Mouse (Mus musculus): ENCODE measurements at regions not wholly inside any gene's neighbourhood (a gene's known extent, or its start where the extent isn't known, plus 50 kb on each side); places are given as distances from the start of the nearest gene placed in this dataset.
"Not testable (repeated sequence)": the region's sequence is repeated elsewhere in the genome, so short reads cannot be mapped to it uniquely, and the experiment has no call there.

GRCm38 (mm10) chr12:64788761-64789160, 128.9 kb upstream of the Gm527 start:
- DNase-seq (ENCODE audit: low spot score in 2 of 2), result no peak

GRCm38 (mm10) chr12:64808492-64808891, 109.2 kb upstream of the Gm527 start:
- DNase-seq (ENCODE audit: low spot score in 2 of 2), result not testable (repeated sequence)

DNA sequence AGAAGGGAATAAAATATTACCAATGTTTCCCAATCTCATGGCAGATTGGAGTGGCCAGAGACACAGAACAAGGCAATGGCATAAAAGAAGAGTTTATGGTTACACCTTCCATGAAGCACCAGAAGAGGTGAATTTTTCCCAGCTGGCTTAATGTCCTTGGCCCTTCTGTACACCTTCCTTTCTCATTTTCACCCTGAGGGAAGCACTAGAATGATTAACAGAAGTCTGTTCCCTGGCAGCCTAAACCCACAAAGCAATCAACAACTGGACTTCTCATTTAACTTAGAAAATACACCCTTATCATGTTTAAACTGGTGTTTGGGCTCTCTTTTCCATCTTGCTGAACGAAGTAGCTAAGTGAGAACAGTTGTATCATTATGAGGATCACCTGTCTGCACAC, 107.6 kb upstream of the Gm527 start:
- DNase-seq (ENCODE audit: low spot score in 2 of 2), result no peak

DNA sequence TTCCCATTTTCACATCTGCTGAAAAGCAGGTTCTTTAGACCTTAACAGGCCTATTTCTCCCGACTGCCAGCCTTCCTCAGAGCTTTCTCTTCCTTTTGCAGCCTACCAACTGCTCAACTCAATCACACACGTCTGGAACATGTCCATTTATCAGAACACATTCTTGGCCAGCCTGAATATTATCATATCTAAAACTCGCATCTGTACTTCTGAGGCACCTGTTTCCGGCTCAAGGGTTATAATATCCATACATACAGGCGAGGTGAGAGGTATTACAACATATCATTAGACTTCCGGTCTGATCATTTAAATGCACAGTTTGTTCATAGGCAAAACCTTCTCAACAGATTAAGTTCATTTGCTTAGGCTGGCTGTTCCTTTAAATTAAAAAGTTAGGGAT, 101.8 kb upstream of the Gm527 start:
- DNase-seq (ENCODE audit: low spot score in 2 of 2), result no peak

- peak in 1 of 2 experiments; percentile 17 for DNase-seq (ENCODE audit: low spot score in 2 of 2)
These were observed 100.5 kb upstream of the Gm527 start for GRCm38 (mm10) chr12:64817056-64817810.

GRCm38 (mm10) chr12:64820722-64821121, 97.0 kb upstream of the Gm527 start:
- DNase-seq (ENCODE audit: low spot score in 2 of 2), result no peak

GRCm38 (mm10) chr12:64829662-64830249, 88.0 kb upstream of the Gm527 start:
- DNase-seq (ENCODE audit: low spot score in 2 of 2), result peak in 1 of 2 experiments; percentile 14

GRCm38 (mm10) chr12:64832313-64833151, 85.2 kb upstream of the Gm527 start:
- no peak for DNase-seq (ENCODE audit: low spot score in 2 of 2)

DNA sequence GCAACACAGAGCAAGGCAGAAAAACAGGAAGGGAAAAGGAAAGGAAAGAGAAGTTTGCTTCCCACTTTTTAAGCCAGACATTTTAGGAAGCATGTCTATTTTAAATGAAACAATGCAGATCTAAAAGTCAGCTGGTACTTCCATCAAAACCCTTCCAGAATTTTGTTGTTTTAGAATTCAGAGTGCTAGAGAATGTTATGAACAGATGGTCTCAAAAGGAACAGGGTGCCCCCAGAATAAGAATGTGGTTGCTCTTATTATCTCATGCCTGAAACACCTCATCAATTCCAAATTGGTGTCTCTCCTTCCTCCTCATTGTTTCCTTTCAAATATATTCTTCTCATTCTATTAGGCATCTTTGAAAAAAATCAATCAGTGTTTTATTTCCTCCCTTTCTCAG, 60.0 kb upstream of the Gm527 start:
- no peak for DNase-seq (ENCODE audit: low spot score in 2 of 2)
